Mouse (Mus musculus) heart, adult 2 months (tissue): Measurements from ENCODE around the gene Dhrs13. TPM values are rescaled to one million over a fixed set of nuclear protein-coding genes. Genes with fewer than 3 reads are reported as not detected.

ENCODE experiments used
- DNase-seq, 2 experiments: peaks; one replicate each; pipeline ENCODE4 v3.0.0; 2021
- H3K27ac ChIP-seq: fragments of 200-600 bp; 2 replicates; pipeline ENCODE4 v1.8.1; 2022
- H3K27me3 ChIP-seq: fragments of 200-500 bp; 2 replicates; pipeline ENCODE4 v1.6.1; 2012; ENCODE audit warnings: mild to moderate bottlenecking, low read length, inconsistent platforms, mixed read lengths; ENCODE audit not compliant: control insufficient read depth, insufficient read depth
- H3K36me3 ChIP-seq: fragments of 200-500 bp; 2 replicates; pipeline ENCODE4 v1.6.1; 2012; ENCODE audit warnings: low read length, inconsistent platforms; ENCODE audit not compliant: control insufficient read depth, insufficient read depth
- H3K4me1 ChIP-seq: fragments of 200-500 bp; 2 replicates; pipeline ENCODE4 v1.6.1; 2011; ENCODE audit warnings: low read length; ENCODE audit not compliant: control insufficient read depth, insufficient read depth
- H3K4me3 ChIP-seq: fragments of 200-600 bp; 2 replicates; pipeline ENCODE4 v1.8.1; 2022
- H3K79me2 ChIP-seq: fragments of 200-500 bp; replicated peaks from 2 replicates; pipeline ENCODE4 v1.6.1; 2012; ENCODE audit warnings: mild to moderate bottlenecking, inconsistent platforms, low read length, moderate library complexity, mixed read lengths; ENCODE audit not compliant: control insufficient read depth, insufficient read depth
- H3K9ac ChIP-seq: fragments of 200-500 bp; 2 replicates; pipeline ENCODE4 v1.6.1; 2012; ENCODE audit warnings: low read depth, mild to moderate bottlenecking, control low read depth, inconsistent platforms, low read length, mixed read lengths
- CTCF ChIP-seq: fragments of 200-600 bp; IDR thresholded peaks from 2 replicates; pipeline ENCODE4 v1.8.1; 2022; ENCODE audit warnings: antibody characterized with exemption, mild to moderate bottlenecking, moderate library complexity
- EP300 ChIP-seq: fragments of 200-500 bp; IDR thresholded peaks from 2 replicates; pipeline ENCODE4 v1.6.1; 2011; ENCODE audit warnings: low read depth, low read length, control low read depth; ENCODE audit not compliant: insufficient read depth
- POLR2A ChIP-seq: fragments of 200-500 bp; IDR thresholded peaks from 2 replicates; pipeline ENCODE4 v1.6.1; 2011; ENCODE audit warnings: mild to moderate bottlenecking, low read depth, low read length, control low read depth; ENCODE audit not compliant: insufficient read depth
- WGBS: fragments of 180-500 bp; shearing (Covaris S2); methylation state at CpG from one replicate; pipeline ENCODE4 v1.1.7; 2018; 5-methylcytosine and 5-hydroxymethylcytosine counted together
- intact Hi-C: fragments of 180-260 bp; cut with DNase I; formaldehyde crosslinking; loops from one replicate; pipeline ENCODE4 v1.15.1; 2025
- polyA plus RNA-seq: library from polyadenylated mRNA; depleted of rRNA; stranded (reverse); fragments of >200 nt; gene quantifications from 2 replicates; pipeline ENCODE4 v1.2.3, GENCODE M21; 2012
- total RNA-seq, 2 experiments: library from RNA; stranded (reverse); gene quantifications; 2 replicates each; pipeline ENCODE4 v1.2.3; 2021

The Dhrs13 gene
- total and polyA plus RNA-seq, 3 experiments = 3.5 to 4.8 (median 4.0) TPM

- no peak overlapping the region for H3K27ac ChIP-seq
- no peaks in the 10 kb centered on the region for H3K4me1 ChIP-seq
- 76% methylated on average over 8 of the region's 8 CpGs for WGBS
- no peaks in the 10 kb centered on the region for H3K79me2 ChIP-seq
- no peak overlapping the region for H3K9ac ChIP-seq
- no peaks in the 10 kb centered on the region for H3K36me3 ChIP-seq
- TF ChIP-seq POLR2A (no peak), CTCF (no peak), EP300 (no peak)
- H3K4me3 ChIP-seq = no peak overlapping the region
- intact Hi-C loops = no loop called here
- no peak for DNase-seq
- H3K27me3 ChIP-seq = no peaks in the 10 kb centered on the region
Observed at GRCm38 (mm10) chr11:78053078-78053477, 21.0 kb downstream of the Dhrs13 start.

GRCm38 (mm10) chr11:78056946-78057345 lies 24.9 kb downstream of the Dhrs13 start:
- no peak for DNase-seq
- 85% methylated on average over 8 of the region's 8 CpGs for WGBS
- intact Hi-C loops = no loop called here

GRCm38 (mm10) chr11:78059833-78060757 lies 28.0 kb downstream of the Dhrs13 start:
- Histone ChIP-seq H3K36me3 (no peaks in the 10 kb centered on the region), H3K27me3 (no peaks in the 10 kb centered on the region), H3K9ac (no peak overlapping the region), H3K79me2 (no peaks in the 10 kb centered on the region), H3K27ac (no peak overlapping the region), H3K4me1 (no peaks in the 10 kb centered on the region), H3K4me3 (no peak overlapping the region)
- intact Hi-C loops = loop anchor here (2.0 to 5.0 kb wide), 2 partner anchors 92 to 117 kb away; partner anchors contain the start of genes Nek8 and Tlcd1
- TF ChIP-seq CTCF (peak; percentile 92), EP300 (peak; percentile 95), POLR2A (no peak)
- DNase-seq = peak; percentile 76 to 78
- 41% methylated on average over 9 of the region's 9 CpGs for WGBS

More at GRCm38 (mm10) chr11:78056946-78057345, 24.9 kb downstream of the Dhrs13 start:
- no peak overlapping the region for H3K9ac ChIP-seq
- H3K27ac ChIP-seq = no peak overlapping the region
- no peaks in the 10 kb centered on the region for H3K4me1 ChIP-seq
- no peaks in the 10 kb centered on the region for H3K79me2 ChIP-seq
- no peaks in the 10 kb centered on the region for H3K27me3 ChIP-seq
- H3K4me3 ChIP-seq = no peak overlapping the region
- H3K36me3 ChIP-seq = no peaks in the 10 kb centered on the region
- no peak for TF ChIP-seq POLR2A
- TF ChIP-seq CTCF = no peak
- no peak for TF ChIP-seq EP300

- TF ChIP-seq CTCF (no peak), EP300 (no peak), POLR2A (no peak)
- no peak for DNase-seq
- 83% methylated on average over 1 of the region's 1 CpGs for WGBS
- H3K36me3 ChIP-seq = no peaks in the 10 kb centered on the region
- no peaks in the 10 kb centered on the region for H3K79me2 ChIP-seq
- H3K27ac ChIP-seq = no peak overlapping the region
- H3K9ac ChIP-seq = no peak overlapping the region
- intact Hi-C loops = loop anchor here (5.0 kb wide), 1 partner anchor 90 kb away; no protein-coding TSS in a partner anchor
- H3K4me1 ChIP-seq = no peaks in the 10 kb centered on the region
- no peak overlapping the region for H3K4me3 ChIP-seq
- no peaks in the 10 kb centered on the region for H3K27me3 ChIP-seq
Observed at GRCm38 (mm10) chr11:78062563-78062962, 30.5 kb downstream of the Dhrs13 start.

- intact Hi-C loops = no loop called here
- Histone ChIP-seq H3K4me3 (no peak overlapping the region), H3K9ac (no peak overlapping the region), H3K79me2 (no peaks in the 10 kb centered on the region), H3K27ac (no peak overlapping the region), H3K36me3 (no peaks in the 10 kb centered on the region), H3K4me1 (no peaks in the 10 kb centered on the region), H3K27me3 (no peaks in the 10 kb centered on the region)
- 49% methylated on average over 2 of the region's 2 CpGs for WGBS
- TF ChIP-seq EP300 = no peak
- no peak for TF ChIP-seq POLR2A
- TF ChIP-seq CTCF = no peak
- no peak for DNase-seq
Observed at GRCm38 (mm10) chr11:78065906-78066305, 33.8 kb downstream of the Dhrs13 start.

- WGBS = 49% methylated on average over 2 of the region's 2 CpGs
- no peak for TF ChIP-seq CTCF
- TF ChIP-seq POLR2A = no peak
- no peak for TF ChIP-seq EP300
- no peak overlapping the region for H3K9ac ChIP-seq
- H3K27me3 ChIP-seq = no peaks in the 10 kb centered on the region
- H3K79me2 ChIP-seq = no peaks in the 10 kb centered on the region
- no peak for DNase-seq
- intact Hi-C loops = no loop called here
- no peak overlapping the region for H3K27ac ChIP-seq
- H3K4me3 ChIP-seq = no peak overlapping the region
- no peaks in the 10 kb centered on the region for H3K4me1 ChIP-seq
- no peaks in the 10 kb centered on the region for H3K36me3 ChIP-seq
Observed at GRCm38 (mm10) chr11:78066641-78067040, 34.6 kb downstream of the Dhrs13 start.
